ENCODE assay signal across 43 mouse cellular contexts in the genomic region with DNA sequence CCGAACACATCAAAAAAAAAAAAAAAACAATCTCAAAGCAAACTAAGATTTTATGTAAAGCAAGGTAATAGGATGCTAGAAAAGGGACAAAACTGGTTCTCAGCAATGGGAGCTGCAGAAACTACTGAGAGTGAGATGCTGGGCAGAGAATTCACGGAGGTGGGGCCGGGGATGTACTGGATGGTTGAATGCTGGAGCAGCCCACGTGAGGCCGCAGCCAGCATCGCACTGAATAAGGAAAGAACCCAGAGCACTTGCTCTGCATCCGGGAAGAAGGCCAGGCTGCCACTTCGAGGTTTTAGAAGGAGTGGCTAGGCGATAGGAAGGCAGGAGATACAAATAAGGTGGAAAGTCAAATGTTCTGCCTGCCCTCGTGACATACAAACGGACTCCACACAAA. TPM values are rescaled to one million over a fixed set of nuclear protein-coding genes. Genes with fewer than 3 reads are reported as not detected.
DNase-seq lines count a peak whose midpoint lies in the region; ATAC-seq and TF ChIP-seq lines count a peak whose summit lies in the region.
"Had no signal": no experiment of that assay in that cellular context is flagged by ENCODE, and none has a peak within 500 bp of the region (broad histone marks: within the 10 kb centered on the region; RNA-seq: fewer than 3 reads in every experiment).

No protein-coding gene starts in this region.

- no peak for TF ChIP-seq CTCF in Patski (IDR thresholded peaks at IDR 0.05)

- peak; percentile 96 for ATAC-seq in frontal cortex, adult (ENCODE audit: low TSS enrichment)
- ATAC-seq in Patski, result peak; percentile 54
- ATAC-seq: forebrain, embryonic 16.5 days; intestine, postnatal 0 days; midbrain, embryonic 13.5 days had no signal

- POLR2A ChIA-PET in Patski (lab: Charles Lee), result interaction anchor here (0.5 kb wide), 1 partner anchor 12 kb away, joined by 5 read pairs; no protein-coding TSS in a partner anchor

- intact Hi-C loops in left cerebral cortex, postnatal 14 days (cut with DNase I), result no loop called here

- peaks cover 11% of the 10 kb centered on the region for H3K27me3 ChIP-seq in Patski
- H3K27me3 ChIP-seq: hindbrain, embryonic 13.5 days; limb, embryonic 13.5 days; midbrain, embryonic 13.5 days had no signal

- no peak for DNase-seq in frontal cortex, postnatal 10 days (ENCODE audit: low spot score in 2 of 2)
- peak; percentile 29 to 69 for DNase-seq in left cerebral cortex, postnatal 14 days (ENCODE audit: low spot score in 2 of 2)
- no peak for DNase-seq in left cerebral cortex, adult 11 months (ENCODE audit: low spot score)
- DNase-seq in Patski (ENCODE audit: low read depth, low spot score) (peak; percentile 15), adipocyte (ENCODE audit: low spot score) (no peak)
- peak; percentile 13 for DNase-seq in right cerebral cortex, postnatal 25 days
- no peak for DNase-seq in c-Kit-positive CD71-positive TER-119-positive erythroid progenitor cells, embryonic 14.5 days (ENCODE audit: low spot score)
- DNase-seq: adrenal gland, postnatal 25 days; cerebellum, adult 2 months; cerebellum, postnatal 14 days; heart, adult 2 months; heart, postnatal 4 days; kidney, adult 9 months; kidney, postnatal 10 days; lung, postnatal 4 days; thymus, postnatal 14 days had no signal

- in situ Hi-C loops in Patski (cut with MboI; ENCODE audit: low pct_unique_long_range_greater_than_20kb), result no loop called here

- CTCF ChIA-PET in Patski (lab: Charles Lee), result no interaction called here

RNA-seq across cellular contexts. Expression of gene 9130409I23Rik, which starts 18.6 kb away (rescaled TPM):
- total RNA-seq in left cerebral cortex, postnatal 14 days (2021), result not detected
- polyA plus RNA-seq in Patski (2021), result 0.03 TPM
- total RNA-seq: adrenal gland, adult 18-20 months; adrenal gland, postnatal 25 days; CH12.LX; ES-E14; gastrocnemius, adult 8-10 months; gastrocnemius, postnatal 4 days; heart, adult 2 months; heart, postnatal 4 days; layer of hippocampus, postnatal 10 days; left cerebral cortex, adult 8-10 months; monocyte, adult 5-6 weeks had no signal
- polyA plus RNA-seq: brain, embryonic 14.5 days; C2C12; cortical plate, adult 2 months; embryonic facial prominence, embryonic 14.5 days; erythroblast, embryonic 14.5 days; forebrain, embryonic 16.5 days; heart, adult 2 months; heart, embryonic 12.5 days; heart, postnatal 0 days; large intestine, adult 2 months; limb, embryonic 13.5 days; liver, embryonic 11.5 days; lung, embryonic 16.5 days; neural tube, embryonic 14.5 days; small intestine, adult 2 months; stomach, embryonic 14.5 days had no signal

RNA-seq across cellular contexts. Expression of gene Ephx1, which starts 49.0 kb away (rescaled TPM):
- total RNA-seq in left cerebral cortex, postnatal 14 days (2021), result 10 to 100 TPM; 17.0 to 19.1 TPM
- polyA plus RNA-seq in Patski (2021), result 10.9 TPM
- polyA plus RNA-seq: erythroblast, embryonic 14.5 days had no signal

Comparison
In these comparisons a context has a peak if more than half of its experiments do, and no peak if none do; other contexts are left out.
1. DNase-seq: peak in left cerebral cortex, postnatal 14 days (2 of 2), Patski (single experiment) and right cerebral cortex, postnatal 25 days (single experiment); none in frontal cortex, postnatal 10 days (0 of 2), left cerebral cortex, adult 11 months (single experiment), adipocyte (single experiment) and c-Kit-positive CD71-positive TER-119-positive erythroid progenitor cells, embryonic 14.5 days (single experiment).